Mouse (Mus musculus): Measurements from ENCODE around the gene Acvr2b.

DNA sequence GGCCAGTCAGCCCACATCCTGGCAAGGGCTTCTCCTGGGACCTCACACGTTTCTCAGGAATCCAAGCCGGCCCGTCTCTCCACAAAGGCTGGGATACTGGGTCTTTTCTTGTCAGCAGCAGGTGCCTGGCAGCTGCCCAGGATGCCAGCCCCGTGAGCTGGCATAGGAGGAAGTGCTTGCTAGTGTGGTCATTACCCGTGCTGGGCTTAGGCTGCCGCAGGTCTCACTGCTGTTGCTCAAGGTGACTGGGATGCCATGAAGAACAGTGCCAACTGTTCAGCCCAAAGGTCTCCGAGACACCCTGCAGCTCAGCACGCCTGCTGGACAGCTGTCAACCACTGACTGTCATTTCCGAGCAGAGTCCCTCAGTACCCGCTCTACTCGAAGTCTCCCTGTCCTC is 76.4 kb downstream of the Acvr2b start:
- TF ChIP-seq CTCF (IDR thresholded peaks at IDR 0.05; ENCODE audit: borderline replicate concordance, insufficient read depth, low read length) (no peak), POLR2A (IDR thresholded peaks at IDR 0.05; ENCODE audit: low read depth, low read length) (no peak)
